Comparison of ENCODE assay signal across 14 mouse cellular contexts in genomic region chr4:148971613-148972242, GRCm38 (mm10).
DNase-seq lines count a peak whose midpoint lies in the region; ATAC-seq lines count a peak whose summit lies in the region.
"Had no signal": no experiment of that assay in that cellular context is flagged by ENCODE, and none has a peak within 500 bp of the region (broad histone marks: within the 10 kb centered on the region; RNA-seq: fewer than 3 reads in every experiment).

No protein-coding gene starts in this region.

- H3K27me3 ChIP-seq in kidney, embryonic 16.5 days (ENCODE audit: insufficient read depth, low read length), result no peaks in the 10 kb centered on the region
- H3K27me3 ChIP-seq in midbrain, embryonic 10.5 days (ENCODE audit: low read depth, poor library complexity, severe bottlenecking), result no peaks in the 10 kb centered on the region
- no peaks in the 10 kb centered on the region for H3K27me3 ChIP-seq in midbrain, embryonic 13.5 days
- H3K27me3 ChIP-seq in intestine, embryonic 15.5 days (replicated peaks), result no peaks in the 10 kb centered on the region

- no peaks in the 10 kb centered on the region for H3K36me3 ChIP-seq in kidney, embryonic 16.5 days (ENCODE audit: insufficient read depth, low read length)
- peaks cover 13% of the 10 kb centered on the region for H3K36me3 ChIP-seq in midbrain, embryonic 10.5 days
- peaks cover 7% of the 10 kb centered on the region for H3K36me3 ChIP-seq in midbrain, embryonic 13.5 days
- no peaks in the 10 kb centered on the region for H3K36me3 ChIP-seq in intestine, embryonic 15.5 days

- peak; percentile 2 for DNase-seq in gastrocnemius, postnatal 10 days
- no peak for DNase-seq in gastrocnemius, adult 18-20 months (ENCODE audit: low spot score)
- DNase-seq in kidney, adult 11 months, result no peak
- no peak for DNase-seq in midbrain, embryonic 10.5 days (ENCODE audit: low spot score)
- no peak for DNase-seq in layer of hippocampus, postnatal 36 days
- DNase-seq: B cell, adult 2 months; cerebellum, adult 11-12 months; kidney, adult 2 months; layer of hippocampus, adult 9-11 months; lung, postnatal 4 days; thymus, postnatal 36 days had no signal

- WGBS in kidney, embryonic 16.5 days, result 48% methylated on average over 3 of the region's 3 CpGs
- 60% methylated on average over 3 of the region's 3 CpGs for WGBS in midbrain, embryonic 10.5 days
- 59% methylated on average over 3 of the region's 3 CpGs for WGBS in midbrain, embryonic 13.5 days
- WGBS in intestine, embryonic 15.5 days, result 70% methylated on average over 3 of the region's 3 CpGs

- no peak overlapping the region for H3K4me2 ChIP-seq in kidney, embryonic 16.5 days (replicated peaks; ENCODE audit: low read depth, low read length)
- H3K4me2 ChIP-seq in midbrain, embryonic 13.5 days (replicated peaks), result no peak overlapping the region
- H3K4me2 ChIP-seq in intestine, embryonic 15.5 days (replicated peaks), result no peak overlapping the region

- ATAC-seq in kidney, embryonic 16.5 days (ENCODE audit: low FRiP score, low TSS enrichment), result no peak
- ATAC-seq in midbrain, embryonic 13.5 days, result no peak
- peak; percentile 76 for ATAC-seq in intestine, embryonic 15.5 days

- H3K4me3 ChIP-seq in kidney, embryonic 16.5 days (ENCODE audit: low read length), result no peak overlapping the region
- H3K4me3 ChIP-seq in midbrain, embryonic 10.5 days, result no peak overlapping the region
- no peak overlapping the region for H3K4me3 ChIP-seq in midbrain, embryonic 13.5 days (replicated peaks)
- no peak overlapping the region for H3K4me3 ChIP-seq in intestine, embryonic 15.5 days (replicated peaks)

- no peaks in the 10 kb centered on the region for H3K9me3 ChIP-seq in kidney, embryonic 16.5 days (ENCODE audit: low read length)
- H3K9me3 ChIP-seq in midbrain, embryonic 10.5 days (replicated peaks), result no peaks in the 10 kb centered on the region
- H3K9me3 ChIP-seq in midbrain, embryonic 13.5 days, result no peaks in the 10 kb centered on the region
- H3K9me3 ChIP-seq in intestine, embryonic 15.5 days, result no peaks in the 10 kb centered on the region

- H3K9ac ChIP-seq in kidney, embryonic 16.5 days (replicated peaks; ENCODE audit: low read length), result peak overlapping the region; percentile 13; the same call in 1 of the 2 replicates
- no peak overlapping the region for H3K9ac ChIP-seq in midbrain, embryonic 13.5 days (replicated peaks)
- H3K9ac ChIP-seq in intestine, embryonic 15.5 days, result no peak overlapping the region

- peaks cover 50% of the 10 kb centered on the region for H3K4me1 ChIP-seq in kidney, embryonic 16.5 days (ENCODE audit: insufficient read depth, low read length)
- H3K4me1 ChIP-seq in midbrain, embryonic 10.5 days, result peaks cover 53% of the 10 kb centered on the region
- H3K4me1 ChIP-seq in midbrain, embryonic 13.5 days (replicated peaks), result peaks cover 49% of the 10 kb centered on the region
- peaks cover 18% of the 10 kb centered on the region for H3K4me1 ChIP-seq in intestine, embryonic 15.5 days (replicated peaks)

- H3K27ac ChIP-seq in kidney, embryonic 16.5 days (ENCODE audit: low read length), result peak overlapping the region; percentile 44; the same call in 1 of the 2 replicates
- peak overlapping the region; percentile 64 for H3K27ac ChIP-seq in midbrain, embryonic 10.5 days (replicated peaks)
- no peak overlapping the region for H3K27ac ChIP-seq in midbrain, embryonic 13.5 days
- peak overlapping the region; percentile 23; the same call in 1 of the 2 replicates for H3K27ac ChIP-seq in intestine, embryonic 15.5 days
